Mouse (Mus musculus) myocyte (in vitro differentiated cells): Measurements from ENCODE around the gene Pfkfb1.

ENCODE experiments used
- CEBPB ChIP-seq: IDR thresholded peaks from 2 replicates; pipeline ENCODE4 v1.6.1; 2011; ENCODE audit warnings: mild to moderate bottlenecking, moderate library complexity; ENCODE audit not compliant: poor library complexity, insufficient read depth, severe bottlenecking
- E2F4 ChIP-seq: IDR thresholded peaks from one replicate; pipeline ENCODE4 v1.6.1; 2011; ENCODE audit warnings: mild to moderate bottlenecking, control low read depth, moderate library complexity; ENCODE audit not compliant: insufficient read depth
- MAX ChIP-seq: IDR thresholded peaks from one replicate; pipeline ENCODE4 v1.6.1; 2011; ENCODE audit warnings: low read depth, mild to moderate bottlenecking, control low read depth
- MYOD1 ChIP-seq, 3 experiments: IDR thresholded peaks; one replicate each; pipeline ENCODE4 v1.6.1; 2011; ENCODE audit warnings: control low read depth in 2 of 3, low read depth in 2 of 3, mild to moderate bottlenecking in 2 of 3, moderate library complexity in 1 of 3; ENCODE audit not compliant: insufficient read length in 2 of 3, control insufficient read depth in 1 of 3
- MYOG ChIP-seq, 3 experiments: IDR thresholded peaks; one replicate each; pipeline ENCODE4 v1.6.1; 2011; ENCODE audit warnings: control low read depth in 2 of 3, low read depth in 2 of 3, mild to moderate bottlenecking in 2 of 3; ENCODE audit not compliant: insufficient read length in 2 of 3, control insufficient read depth in 1 of 3, insufficient read depth in 1 of 3
- POLR2A ChIP-seq: IDR thresholded peaks from one replicate; pipeline ENCODE4 v1.6.1; 2011; ENCODE audit warnings: low read depth, mild to moderate bottlenecking, control low read depth, moderate library complexity; ENCODE audit not compliant: insufficient read length
- POLR2AphosphoS2 ChIP-seq: IDR thresholded peaks from one replicate; pipeline ENCODE4 v1.6.1; 2011; ENCODE audit warnings: low read depth, control low read depth; ENCODE audit not compliant: insufficient read length
- REST ChIP-seq: IDR thresholded peaks from one replicate; pipeline ENCODE4 v1.6.1; 2011; ENCODE audit warnings: mild to moderate bottlenecking, control low read depth, moderate library complexity; ENCODE audit not compliant: insufficient read depth, insufficient read length
- TCF12 ChIP-seq: IDR thresholded peaks from one replicate; pipeline ENCODE4 v1.6.1; 2011; ENCODE audit warnings: mild to moderate bottlenecking, control low read depth; ENCODE audit not compliant: poor library complexity, insufficient read depth, severe bottlenecking
- USF1 ChIP-seq: IDR thresholded peaks from one replicate; pipeline ENCODE4 v1.6.1; 2011; ENCODE audit warnings: low read depth, mild to moderate bottlenecking, control low read depth, moderate library complexity

- TF ChIP-seq POLR2A = no peak
- no peak for TF ChIP-seq TCF12
- no peak for TF ChIP-seq MAX
- no peak for TF ChIP-seq MYOG (IDR thresholded peaks at IDR 0.05; ENCODE audit: control insufficient read depth in 1 of 3, insufficient read depth in 1 of 3, insufficient read length in 2 of 3, low read depth in 2 of 3)
- no peak for TF ChIP-seq E2F4
- TF ChIP-seq CEBPB = no peak
- TF ChIP-seq REST = no peak
- no peak for TF ChIP-seq MYOD1 (IDR thresholded peaks at IDR 0.05; ENCODE audit: control insufficient read depth in 1 of 3, insufficient read length in 2 of 3, low read depth in 2 of 3)
- no peak for TF ChIP-seq USF1
- TF ChIP-seq POLR2AphosphoS2 = no peak
Measured at GRCm38 (mm10) chrX:150656122-150656907, 68.3 kb downstream of the Pfkfb1 start.
